In genomic region chr16:43409108-43409909, GRCm38 (mm10) we compare ENCODE assay signal across 13 mouse cellular contexts.
DNase-seq lines count a peak whose midpoint lies in the region; ATAC-seq lines count a peak whose summit lies in the region.
"Had no signal": no experiment of that assay in that cellular context is flagged by ENCODE, and none has a peak within 500 bp of the region (broad histone marks: within the 10 kb centered on the region; RNA-seq: fewer than 3 reads in every experiment).

No protein-coding gene starts in this region.

- no peaks in the 10 kb centered on the region for H3K9me3 ChIP-seq in forebrain, embryonic 14.5 days (replicated peaks; ENCODE audit: control insufficient read depth, low read length)
- no peaks in the 10 kb centered on the region for H3K9me3 ChIP-seq in forebrain, embryonic 13.5 days (replicated peaks)
- H3K9me3 ChIP-seq in kidney, embryonic 16.5 days (ENCODE audit: low read length): no peaks in the 10 kb centered on the region
- no peaks in the 10 kb centered on the region for H3K9me3 ChIP-seq in kidney, embryonic 14.5 days (ENCODE audit: control insufficient read depth, low read length)
- H3K9me3 ChIP-seq: heart, embryonic 10.5 days; limb, embryonic 10.5 days; liver, embryonic 15.5 days; neural tube, embryonic 15.5 days had no signal

- no peak overlapping the region for H3K4me2 ChIP-seq in forebrain, embryonic 14.5 days (ENCODE audit: low read length)
- H3K4me2 ChIP-seq in forebrain, embryonic 13.5 days: no peak overlapping the region
- H3K4me2 ChIP-seq in kidney, embryonic 16.5 days (replicated peaks; ENCODE audit: low read depth, low read length): no peak overlapping the region
- H3K4me2 ChIP-seq in kidney, embryonic 14.5 days (replicated peaks; ENCODE audit: low read depth, low read length): no peak overlapping the region
- H3K4me2 ChIP-seq: liver, embryonic 15.5 days; neural tube, embryonic 15.5 days had no signal

- DNase-seq in forebrain, embryonic 14.5 days (ENCODE audit: low spot score): peak; percentile 19
- peak; percentile 16 for DNase-seq in brain, adult 2 months (ENCODE audit: low read depth, low spot score)
- DNase-seq in embryo, embryonic 10 days (ENCODE audit: low spot score): no peak
- DNase-seq in lung, adult 18-20 months: no peak
- DNase-seq: thymus, postnatal 14 days had no signal

- peaks cover 22% of the 10 kb centered on the region for H3K4me1 ChIP-seq in forebrain, embryonic 14.5 days (ENCODE audit: control insufficient read depth, insufficient read depth, low read length)
- peaks cover 37% of the 10 kb centered on the region for H3K4me1 ChIP-seq in forebrain, embryonic 13.5 days
- H3K4me1 ChIP-seq in kidney, embryonic 16.5 days (ENCODE audit: insufficient read depth, low read length): peaks cover 9% of the 10 kb centered on the region
- H3K4me1 ChIP-seq in kidney, embryonic 14.5 days (ENCODE audit: control insufficient read depth, insufficient read depth, low read length): peaks cover 16% of the 10 kb centered on the region; the same call in 1 of the 2 replicates
- H3K4me1 ChIP-seq: liver, embryonic 15.5 days had no signal

- H3K27ac ChIP-seq in forebrain, embryonic 14.5 days (ENCODE audit: low read depth, low read length): no peak overlapping the region
- H3K27ac ChIP-seq in forebrain, embryonic 13.5 days: no peak overlapping the region
- 0 out of 2 replicates have a peak overlapping the region, but pooled peaks have one; percentile 23 for H3K27ac ChIP-seq in kidney, embryonic 16.5 days (ENCODE audit: low read length)
- no peak overlapping the region for H3K27ac ChIP-seq in kidney, embryonic 14.5 days (ENCODE audit: low read depth, low read length)
- H3K27ac ChIP-seq: heart, embryonic 10.5 days; limb, embryonic 10.5 days; liver, embryonic 15.5 days; neural tube, embryonic 15.5 days had no signal

- H3K4me3 ChIP-seq in forebrain, embryonic 14.5 days (ENCODE audit: low read depth, low read length): no peak overlapping the region
- no peak overlapping the region for H3K4me3 ChIP-seq in forebrain, embryonic 13.5 days
- no peak overlapping the region for H3K4me3 ChIP-seq in kidney, embryonic 16.5 days (ENCODE audit: low read length)
- no peak overlapping the region for H3K4me3 ChIP-seq in kidney, embryonic 14.5 days (ENCODE audit: low read length)
- H3K4me3 ChIP-seq: heart, embryonic 10.5 days; limb, embryonic 10.5 days; liver, embryonic 15.5 days; neural tube, embryonic 15.5 days had no signal

- no peak overlapping the region for H3K9ac ChIP-seq in forebrain, embryonic 14.5 days (ENCODE audit: low read length)
- no peak overlapping the region for H3K9ac ChIP-seq in forebrain, embryonic 13.5 days
- H3K9ac ChIP-seq in kidney, embryonic 16.5 days (replicated peaks; ENCODE audit: low read length): no peak overlapping the region
- H3K9ac ChIP-seq in kidney, embryonic 14.5 days (ENCODE audit: low read depth, low read length): no peak overlapping the region
- H3K9ac ChIP-seq: liver, embryonic 15.5 days; neural tube, embryonic 15.5 days had no signal

- 80% methylated on average over 4 of the region's 4 CpGs for WGBS in forebrain, embryonic 14.5 days
- 81% methylated on average over 4 of the region's 4 CpGs for WGBS in forebrain, embryonic 13.5 days
- 40% methylated on average over 4 of the region's 4 CpGs for WGBS in kidney, embryonic 16.5 days
- 32% methylated on average over 4 of the region's 4 CpGs for WGBS in kidney, embryonic 14.5 days

- H3K36me3 ChIP-seq in forebrain, embryonic 14.5 days (ENCODE audit: control insufficient read depth, insufficient read depth, low read length): no peaks in the 10 kb centered on the region
- no peaks in the 10 kb centered on the region for H3K36me3 ChIP-seq in forebrain, embryonic 13.5 days (ENCODE audit: poor library complexity, severe bottlenecking)
- H3K36me3 ChIP-seq in kidney, embryonic 16.5 days (ENCODE audit: insufficient read depth, low read length): no peaks in the 10 kb centered on the region
- H3K36me3 ChIP-seq in kidney, embryonic 14.5 days (ENCODE audit: control insufficient read depth, insufficient read depth, low read length): no peaks in the 10 kb centered on the region
- H3K36me3 ChIP-seq: heart, embryonic 10.5 days; limb, embryonic 10.5 days; liver, embryonic 15.5 days; neural tube, embryonic 15.5 days had no signal

- H3K27me3 ChIP-seq in forebrain, embryonic 14.5 days (replicated peaks; ENCODE audit: control insufficient read depth, insufficient read depth, low read length): no peaks in the 10 kb centered on the region
- H3K27me3 ChIP-seq in forebrain, embryonic 13.5 days: no peaks in the 10 kb centered on the region
- H3K27me3 ChIP-seq in kidney, embryonic 16.5 days (ENCODE audit: insufficient read depth, low read length): no peaks in the 10 kb centered on the region
- no peaks in the 10 kb centered on the region for H3K27me3 ChIP-seq in kidney, embryonic 14.5 days (ENCODE audit: control insufficient read depth, insufficient read depth, low read length)
- H3K27me3 ChIP-seq: liver, embryonic 15.5 days; neural tube, embryonic 15.5 days had no signal

- no peak for ATAC-seq in forebrain, embryonic 14.5 days
- no peak for ATAC-seq in forebrain, embryonic 13.5 days
- ATAC-seq in kidney, embryonic 16.5 days (ENCODE audit: low FRiP score, low TSS enrichment): no peak
- no peak for ATAC-seq in kidney, embryonic 14.5 days (ENCODE audit: low FRiP score, low TSS enrichment)
- ATAC-seq in megakaryocyte progenitor cell, adult 5-6 weeks (replicated peaks; ENCODE audit: poor library complexity): peak; percentile 87

Comparison
In these comparisons a context has a peak if more than half of its experiments do, and no peak if none do; other contexts are left out.
1. DNase-seq: peak in forebrain, embryonic 14.5 days (single experiment) and brain, adult 2 months (single experiment); none in embryo, embryonic 10 days (single experiment) and lung, adult 18-20 months (0 of 2).